Mouse (Mus musculus) megakaryocyte, adult 5-6 weeks (primary cell): ENCODE measurements around the gene Gm10160. TPM values are rescaled to one million over a fixed set of nuclear protein-coding genes. Genes with fewer than 3 reads are reported as not detected.
A peak's percentile ranks its signal among the peaks of the same experiment; 100 is the strongest.

Experiments
- ATAC-seq: 2 replicates; pipeline ENCODE4 v1.8.0; 2016; ENCODE audit warnings: mild to moderate bottlenecking, inconsistent platforms; ENCODE audit not compliant: poor library complexity, severe bottlenecking
- total RNA-seq, 2 experiments: library from RNA; stranded (forward) in 1 of 2; stranded (reverse) in 1 of 2; fragments of 153-499, 151-499 nt in 1 of 2; fragments of 221-1000, 200-1000 nt in 1 of 2; gene quantifications; 2 replicates each; pipeline versions ENCODE4 v1.2.3 to v1.2.4; 2015 to 2017

Gene Gm10160
- total RNA-seq (2015) (not detected in 2 replicates), total RNA-seq (2017) (not detected in 2 replicates)

DNA sequence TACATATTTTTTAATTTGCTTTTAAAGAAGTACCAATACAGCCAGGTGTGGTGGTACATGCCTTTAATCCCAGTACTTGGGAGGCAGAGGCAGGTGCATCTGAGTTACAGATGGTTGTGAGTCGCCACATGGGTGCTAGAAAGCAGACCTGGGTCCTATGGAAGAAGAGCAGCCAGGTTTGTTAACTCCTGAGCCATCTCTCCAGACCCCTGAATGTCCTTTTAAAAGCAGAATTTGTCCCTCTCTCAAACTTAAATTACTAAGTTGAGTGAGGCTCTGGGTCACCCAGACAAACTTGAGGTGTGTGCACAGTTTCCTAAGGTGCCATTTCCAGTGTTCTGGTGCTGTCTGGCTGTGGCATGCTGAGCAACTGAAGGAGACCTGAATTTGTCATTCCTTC, at the start of gene Gm10160:
TSS of gene Gm10160 (minus strand) at position 101 of the 400 bp plus-strand sequence.
- ATAC-seq = no peak

DNA sequence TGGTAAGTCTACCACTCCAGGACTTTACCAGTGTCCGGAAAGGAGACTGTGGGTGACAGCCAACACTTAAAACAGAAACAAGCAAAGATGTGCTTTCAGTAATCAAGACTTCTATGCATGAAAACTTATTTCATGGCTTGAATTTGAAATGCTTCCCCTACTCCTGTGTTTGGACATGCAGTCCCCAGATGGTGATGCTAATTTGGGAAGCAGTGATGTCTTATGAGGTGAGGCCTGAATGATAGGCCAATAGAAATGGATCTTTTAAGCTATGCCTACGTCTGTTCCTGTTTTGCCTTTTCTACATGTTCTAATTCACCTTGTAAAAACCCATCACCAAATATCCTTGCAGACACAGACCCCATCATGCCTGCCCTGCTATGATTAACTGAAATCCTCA, 49.3 kb upstream of the Gm10160 start:
- no peak for ATAC-seq

GRCm38 (mm10) chr7:81904094-81904493, 48.5 kb upstream of the Gm10160 start:
- ATAC-seq = no peak

DNA sequence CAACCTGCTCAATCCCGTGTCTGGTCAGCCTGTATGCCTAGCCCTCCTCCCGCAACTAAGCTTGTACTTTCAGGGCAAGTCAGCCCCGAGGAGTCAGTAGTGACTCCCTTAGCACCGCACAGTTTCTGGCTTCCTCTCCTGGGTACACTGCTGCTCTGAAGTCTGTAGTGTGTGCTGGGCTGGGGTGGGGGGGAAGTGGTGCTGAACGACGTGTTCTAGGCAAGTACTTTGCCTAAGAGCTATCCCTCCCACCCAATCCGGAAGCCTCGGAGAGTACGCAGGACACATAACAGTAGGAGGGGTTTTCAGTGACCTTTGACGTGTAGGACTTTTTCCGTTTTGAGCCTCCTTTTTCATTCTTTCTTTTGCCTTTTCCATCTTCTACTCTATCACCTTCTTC, 43.8 kb upstream of the Gm10160 start:
- no peak for ATAC-seq

DNA sequence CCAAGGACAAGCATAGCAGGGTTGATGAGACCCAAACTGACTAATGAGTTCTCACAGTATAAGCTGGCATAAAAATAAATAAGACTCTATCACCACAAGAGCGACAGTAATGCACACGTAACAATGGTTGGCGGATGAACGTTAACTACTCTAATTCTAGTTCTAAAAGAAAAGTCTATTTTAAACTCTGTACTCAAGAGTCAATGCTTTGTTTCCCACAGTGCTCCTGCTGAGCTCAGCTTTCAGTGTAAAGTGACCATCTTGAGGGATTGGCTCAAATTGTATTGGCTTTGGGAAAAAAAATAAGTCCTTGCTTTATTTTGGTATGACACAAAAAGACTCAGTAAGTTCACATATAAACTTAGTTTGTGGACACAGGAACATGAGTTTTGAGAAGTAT, 29.5 kb upstream of the Gm10160 start:
- ATAC-seq = no peak

DNA sequence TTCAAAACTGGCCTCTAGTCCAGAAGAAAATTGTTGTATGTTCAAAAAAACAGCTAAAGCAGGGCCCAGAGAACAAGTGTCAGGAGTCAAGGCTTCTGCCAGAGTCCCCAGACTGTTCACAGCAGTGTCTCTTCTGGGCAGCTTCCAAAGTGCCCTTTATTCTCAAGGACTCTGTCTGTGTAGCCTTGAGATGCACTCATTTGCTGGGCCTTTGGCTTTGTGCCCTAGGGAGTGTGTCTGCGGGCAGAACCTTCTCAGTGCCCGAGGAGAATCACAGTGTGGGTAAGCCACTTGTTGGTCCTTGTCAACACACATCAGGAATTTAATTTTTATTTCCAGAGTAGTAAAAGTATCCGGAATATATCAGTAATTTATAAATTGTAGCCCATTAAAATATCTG, 26.0 kb upstream of the Gm10160 start:
- ATAC-seq = no peak

DNA sequence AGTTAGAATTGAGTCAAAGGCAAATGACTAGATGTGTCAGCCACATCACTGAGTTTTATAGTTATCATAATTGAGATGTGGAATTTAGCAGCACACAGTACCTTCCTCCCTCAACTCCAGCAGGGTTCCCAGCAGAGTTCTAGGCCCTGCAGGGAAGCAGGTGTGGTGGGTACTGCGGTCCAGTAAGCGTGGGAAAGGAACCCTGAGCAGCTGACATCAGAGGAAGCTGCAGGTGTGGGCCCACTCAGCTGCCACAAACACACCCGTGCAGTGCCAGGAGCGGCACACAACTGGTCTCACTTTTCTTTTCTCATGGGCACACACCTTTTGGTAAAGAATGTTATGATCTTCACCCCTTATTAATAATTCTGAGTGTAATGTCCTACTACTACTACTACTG, 25.2 kb upstream of the Gm10160 start:
- no peak for ATAC-seq

DNA sequence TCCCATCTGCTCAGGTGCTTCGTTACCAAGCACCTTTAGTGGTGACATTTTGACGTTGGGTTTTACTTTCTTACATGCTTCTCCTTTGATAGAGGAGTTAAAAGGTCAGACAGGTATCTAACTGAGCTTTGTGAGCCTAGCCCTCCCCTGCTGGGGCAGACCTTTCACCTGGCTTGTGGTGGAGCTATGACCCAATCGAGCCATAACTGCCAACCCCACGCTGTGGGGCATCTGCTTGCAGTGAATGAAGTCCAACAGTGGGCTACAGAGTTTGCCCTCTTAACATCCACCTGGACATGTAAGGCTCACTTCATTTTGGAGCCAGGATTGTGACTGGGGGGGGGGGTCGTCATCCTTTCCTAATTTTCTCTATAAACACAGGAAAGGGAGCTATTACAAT, 24.7 kb upstream of the Gm10160 start:
- ATAC-seq = no peak

- no peak for ATAC-seq
Measured at GRCm38 (mm10) chr7:81875372-81875771, 19.8 kb upstream of the Gm10160 start.

DNA sequence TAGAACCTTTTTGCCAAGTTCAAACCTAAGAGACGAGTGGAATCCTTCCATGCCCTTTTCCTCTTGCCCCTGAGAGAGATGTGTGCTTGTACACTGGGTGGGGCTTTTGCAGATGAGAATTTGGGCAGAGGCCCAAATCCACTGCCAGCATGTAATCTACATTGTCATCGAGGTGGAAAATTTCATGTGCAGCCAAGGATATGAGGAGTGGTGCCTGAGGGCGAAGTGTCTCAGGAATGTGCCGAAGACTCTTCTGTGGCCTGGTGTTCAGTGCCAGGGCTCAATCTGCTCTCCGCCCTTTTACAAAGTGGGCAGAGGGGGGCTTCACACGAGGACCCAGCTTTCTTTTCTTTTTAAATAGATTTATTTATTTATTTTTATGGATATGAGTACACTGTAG, 19.0 kb upstream of the Gm10160 start:
- no peak for ATAC-seq

- ATAC-seq = no peak
Measured at GRCm38 (mm10) chr7:81873807-81874206, 18.2 kb upstream of the Gm10160 start.

GRCm38 (mm10) chr7:81872493-81873013, 17.0 kb upstream of the Gm10160 start:
- no peak for ATAC-seq

- peak; percentile 88 for ATAC-seq
Measured at GRCm38 (mm10) chr7:81868158-81868557, 12.6 kb upstream of the Gm10160 start.

DNA sequence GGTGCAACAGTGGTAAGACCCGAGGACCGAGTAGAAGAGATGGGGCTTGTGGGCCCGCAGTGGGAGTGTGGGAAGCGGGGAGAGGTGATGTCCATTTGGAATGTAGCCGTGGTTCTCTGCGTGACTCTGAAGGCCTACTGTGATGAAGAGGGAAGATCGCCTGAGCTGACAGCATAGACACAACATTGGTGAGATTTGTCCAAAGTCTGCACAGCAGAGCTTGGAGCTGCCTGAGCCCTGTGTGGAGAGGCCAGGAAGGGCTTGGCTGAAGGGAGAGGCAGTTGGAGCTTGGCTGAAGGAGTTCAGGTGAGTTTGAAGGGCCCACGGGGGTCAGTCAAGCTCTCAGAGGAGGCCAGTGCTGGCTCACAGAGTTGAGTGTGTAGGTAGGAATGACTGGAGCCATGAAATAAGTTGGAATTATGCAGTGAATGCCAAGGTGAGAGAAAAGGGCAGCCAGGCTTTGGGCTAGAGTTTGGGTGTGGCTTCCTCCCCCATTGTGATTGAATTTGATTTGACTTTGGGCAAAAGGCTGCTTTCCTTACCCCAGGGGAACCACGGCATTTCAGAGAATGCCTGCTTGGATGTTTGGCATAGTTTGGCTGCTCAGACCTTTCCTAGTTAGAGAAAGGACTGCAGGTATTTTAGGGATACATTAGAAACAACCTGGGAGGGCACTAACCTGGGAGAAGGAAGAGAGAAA, 11.8 kb upstream of the Gm10160 start:
- no peak for ATAC-seq

GRCm38 (mm10) chr7:81865937-81866336, 10.3 kb upstream of the Gm10160 start:
- no peak for ATAC-seq

DNA sequence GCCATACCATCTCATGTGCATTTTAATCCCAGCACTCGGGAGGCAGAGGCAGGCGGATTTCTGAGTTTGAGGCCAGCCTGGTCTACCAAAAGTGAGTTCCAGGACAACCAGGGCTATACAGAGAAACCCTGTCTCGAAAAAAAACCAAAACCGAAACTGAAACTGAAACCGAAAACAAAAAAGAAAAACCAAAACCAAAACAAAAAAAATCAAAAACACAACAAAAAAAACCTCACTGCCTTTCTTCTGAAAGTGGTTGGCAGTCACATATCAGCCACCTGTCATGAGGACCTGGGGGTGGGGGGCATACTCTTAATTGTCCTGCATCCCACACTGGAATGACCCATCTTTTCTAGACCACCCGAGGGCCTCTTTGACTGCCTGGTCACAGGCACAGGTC, 9.0 kb upstream of the Gm10160 start:
- ATAC-seq = no peak

GRCm38 (mm10) chr7:81862587-81863583, 7.3 kb upstream of the Gm10160 start:
- peak; percentile 48 for ATAC-seq

- ATAC-seq = no peak
Measured at GRCm38 (mm10) chr7:81861921-81862320, 6.3 kb upstream of the Gm10160 start.

DNA sequence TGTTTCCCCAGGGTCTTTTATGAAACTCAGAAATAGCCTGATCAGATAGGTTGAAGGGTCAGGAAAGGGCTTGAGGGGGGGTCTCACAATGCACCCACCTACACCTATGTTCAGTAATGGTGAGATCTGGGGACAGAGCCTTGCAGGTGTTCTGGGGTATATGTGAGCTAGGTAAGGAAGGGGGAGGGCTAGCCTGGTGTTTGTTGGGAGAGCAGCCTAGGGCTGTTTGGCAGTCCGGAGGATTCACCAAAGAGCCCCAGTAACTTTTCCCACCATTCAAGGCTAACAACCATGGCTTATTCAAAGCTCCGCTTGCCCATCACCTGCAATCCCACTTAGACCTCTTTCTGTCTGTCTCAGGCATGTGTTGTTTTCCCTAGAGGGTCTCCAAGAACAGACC, 5.9 kb upstream of the Gm10160 start:
- no peak for ATAC-seq

DNA sequence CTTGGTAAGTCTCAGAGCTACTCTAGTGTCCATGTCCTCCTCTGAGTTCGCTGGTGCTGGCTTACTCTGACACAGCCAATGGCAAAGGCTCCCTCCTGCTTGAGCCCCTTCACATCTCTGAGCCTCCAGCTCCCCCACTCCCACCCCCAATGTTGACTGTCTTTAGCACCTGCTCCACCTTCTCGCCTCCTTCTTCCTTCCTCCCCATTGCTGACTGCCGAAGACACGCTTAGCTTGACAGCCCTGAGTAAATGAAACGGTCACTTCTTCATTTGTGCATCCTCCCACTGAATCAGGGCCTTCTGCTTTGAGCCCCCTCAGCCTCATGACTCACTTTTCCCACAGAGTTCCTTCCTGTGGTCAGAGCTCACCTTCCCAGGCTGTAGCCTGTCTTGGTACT, 5.4 kb upstream of the Gm10160 start:
- peak; percentile 13; the same call in 1 of the 2 replicates for ATAC-seq

DNA sequence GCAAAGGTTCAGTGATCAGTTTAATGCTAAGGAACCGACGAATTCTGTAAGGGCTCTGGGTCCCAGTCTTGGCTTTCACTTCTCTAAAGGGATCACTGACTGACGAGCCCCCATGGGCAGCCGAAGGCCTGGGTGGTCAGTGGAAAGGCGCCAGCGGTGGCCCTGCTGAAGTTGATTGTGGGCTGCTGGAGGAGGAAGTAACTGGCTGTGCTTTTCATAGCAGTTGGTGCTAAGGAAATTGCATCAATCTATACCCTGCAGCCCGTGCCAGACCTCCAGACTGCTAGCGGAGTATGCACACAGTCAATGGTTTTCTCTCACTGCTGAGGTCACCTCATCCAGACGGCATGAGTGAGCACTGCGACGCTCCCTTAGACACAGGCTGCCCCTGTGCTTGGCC, 4.5 kb upstream of the Gm10160 start:
- ATAC-seq = peak; percentile 48
